Mouse (Mus musculus): ENCODE results near the gene Max. TPM values are rescaled to one million over a fixed set of nuclear protein-coding genes. Genes with fewer than 3 reads are reported as not detected.

The Max gene
- polyA plus RNA-seq, 1 experiment from 2014 or later = 13.1 TPM

DNA sequence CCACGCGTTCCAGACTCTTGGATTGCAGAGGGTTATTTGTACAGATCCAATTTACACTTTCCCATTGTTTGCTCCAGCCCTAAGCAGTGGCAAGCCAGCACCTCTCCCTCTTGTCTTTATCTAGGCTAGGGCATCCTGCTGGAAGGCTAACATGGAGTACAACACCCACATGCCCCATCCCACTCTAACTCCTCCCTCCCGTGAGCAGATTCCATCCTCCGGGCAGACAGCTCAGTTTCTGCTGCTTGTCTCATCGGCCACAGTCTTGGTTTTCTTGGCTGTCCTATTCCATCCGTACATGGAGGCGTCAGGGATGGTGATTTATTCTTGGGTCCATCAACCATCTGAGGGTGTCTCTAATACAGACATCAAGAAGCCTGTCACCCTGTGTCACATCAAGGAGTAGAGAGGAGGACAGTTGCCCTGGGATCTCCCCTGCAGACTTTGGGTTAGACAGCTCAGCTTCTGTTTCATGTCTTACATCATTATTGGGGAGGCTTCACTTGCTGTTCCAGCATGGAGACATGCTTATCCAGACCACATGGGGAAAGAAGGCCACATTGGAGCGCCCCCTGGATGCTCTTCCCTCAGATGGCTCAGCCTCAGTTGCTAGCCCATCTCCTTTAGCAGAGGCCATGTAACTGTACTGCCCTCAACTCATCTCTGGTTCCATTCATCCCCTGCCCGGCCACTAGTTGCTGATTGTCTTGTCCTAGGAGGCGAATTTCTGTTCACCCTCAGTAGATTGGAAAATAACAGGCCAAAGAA is 67.0 kb downstream of the Max start:
- no peak for ATAC-seq (ENCODE audit: borderline replicate concordance, extremely low read depth, low FRiP score, low TSS enrichment)
- H3K9me3 ChIP-seq = no peaks in the 10 kb centered on the region
- 76% methylated on average over 10 of the region's 10 CpGs for WGBS
- no peak overlapping the region for H3K4me3 ChIP-seq
- no peaks in the 10 kb centered on the region for H3K4me1 ChIP-seq
- no peak overlapping the region for H3K27ac ChIP-seq
- peaks cover 5% of the 10 kb centered on the region; the same call in 1 of the 2 replicates for H3K36me3 ChIP-seq
- H3K9ac ChIP-seq = no peak overlapping the region
- H3K4me2 ChIP-seq = no peak overlapping the region
- no peaks in the 10 kb centered on the region for H3K27me3 ChIP-seq

- Histone ChIP-seq H3K27me3 (no peaks in the 10 kb centered on the region), H3K4me2 (no peak overlapping the region), H3K27ac (no peak overlapping the region), H3K9me3 (no peaks in the 10 kb centered on the region), H3K9ac (no peak overlapping the region), H3K4me1 (no peaks in the 10 kb centered on the region), H3K36me3 (peaks cover 13% of the 10 kb centered on the region; the same call in 1 of the 2 replicates), H3K4me3 (no peak overlapping the region)
- no peak for ATAC-seq (ENCODE audit: borderline replicate concordance, extremely low read depth, low FRiP score, low TSS enrichment)
- 96% methylated on average over 16 of the region's 16 CpGs for WGBS
These were observed 68.9 kb downstream of the Max start for GRCm38 (mm10) chr12:76892910-76893695.

GRCm38 (mm10) chr12:76891160-76891559 is 70.8 kb downstream of the Max start:
- H3K27ac ChIP-seq = no peak overlapping the region
- H3K27me3 ChIP-seq = no peaks in the 10 kb centered on the region
- ATAC-seq (ENCODE audit: borderline replicate concordance, extremely low read depth, low FRiP score, low TSS enrichment) = no peak
- H3K4me3 ChIP-seq = no peak overlapping the region
- H3K9ac ChIP-seq = no peak overlapping the region
- no peak overlapping the region for H3K4me2 ChIP-seq
- no peaks in the 10 kb centered on the region for H3K9me3 ChIP-seq
- no peaks in the 10 kb centered on the region for H3K4me1 ChIP-seq
- peaks cover 16% of the 10 kb centered on the region; the same call in 1 of the 2 replicates for H3K36me3 ChIP-seq
- 85% methylated on average over 3 of the region's 3 CpGs for WGBS

DNA sequence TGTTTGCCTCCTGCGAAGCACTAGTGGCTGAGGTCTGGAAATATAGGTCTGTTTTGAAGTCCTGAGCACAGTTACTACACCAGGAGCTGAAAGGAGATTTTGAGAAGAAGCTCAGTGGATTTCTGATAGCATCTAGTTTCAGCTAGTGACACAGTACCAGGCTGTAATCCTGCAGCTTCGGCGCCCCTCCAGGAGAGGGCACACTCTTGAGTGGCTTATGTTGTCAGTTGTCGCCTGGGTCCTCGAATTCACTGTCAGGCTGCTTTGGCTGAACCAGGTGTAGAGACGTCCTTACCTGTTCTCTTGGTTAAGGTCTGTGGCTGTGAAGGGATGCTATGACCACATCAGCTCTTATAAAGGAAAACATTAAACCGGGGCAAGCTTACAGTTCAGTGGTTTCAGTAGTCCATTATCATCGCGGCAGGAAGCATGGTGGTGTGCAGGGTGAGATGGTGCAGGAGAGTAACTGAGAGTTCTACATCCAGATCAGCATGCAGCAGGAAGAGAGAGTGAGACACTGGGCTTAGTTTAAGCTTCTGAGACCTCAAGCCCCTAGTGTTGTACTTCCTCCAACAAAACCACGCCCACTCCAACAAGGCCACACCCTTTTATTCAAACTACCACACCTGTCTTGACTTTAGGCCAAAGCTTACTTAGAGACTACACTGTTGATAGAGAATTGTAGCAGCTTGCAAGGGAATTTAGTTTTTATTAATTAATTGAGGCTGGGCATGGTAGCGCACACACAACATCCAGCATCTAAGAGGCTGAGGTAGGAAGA is 72.4 kb downstream of the Max start:
- Histone ChIP-seq H3K27ac (no peak overlapping the region), H3K4me3 (no peak overlapping the region), H3K4me2 (no peak overlapping the region), H3K4me1 (no peaks in the 10 kb centered on the region), H3K27me3 (no peaks in the 10 kb centered on the region), H3K36me3 (peaks cover 16% of the 10 kb centered on the region; the same call in 1 of the 2 replicates), H3K9me3 (no peaks in the 10 kb centered on the region), H3K9ac (no peak overlapping the region)
- WGBS = 88% methylated on average over 11 of the region's 11 CpGs
- no peak for ATAC-seq (ENCODE audit: borderline replicate concordance, extremely low read depth, low FRiP score, low TSS enrichment)

- no peak overlapping the region for H3K4me2 ChIP-seq
- H3K4me1 ChIP-seq = peaks cover 8% of the 10 kb centered on the region
- no peaks in the 10 kb centered on the region for H3K27me3 ChIP-seq
- no peak for ATAC-seq (ENCODE audit: borderline replicate concordance, extremely low read depth, low FRiP score, low TSS enrichment)
- H3K4me3 ChIP-seq = no peak overlapping the region
- peaks cover 16% of the 10 kb centered on the region; the same call in 1 of the 2 replicates for H3K36me3 ChIP-seq
- H3K9ac ChIP-seq = no peak overlapping the region
- WGBS = 89% methylated on average over 12 of the region's 12 CpGs
- no peaks in the 10 kb centered on the region for H3K9me3 ChIP-seq
- no peak overlapping the region for H3K27ac ChIP-seq
These were observed 74.1 kb downstream of the Max start for GRCm38 (mm10) chr12:76887941-76888340.

Other genes with a start within 250 kb of the Max start
- gene Churc1, start 196.7 kb downstream of the Max start, polyA plus RNA-seq (2015; fragmentation: Nextera tagmentation; extraction: Ambion mirVana) = 139 and 144 TPM in 2 replicates
- 37.0 and 37.8 TPM in 2 replicates for gene Fntb, start 196.6 kb downstream of the Max start, polyA plus RNA-seq (2015; fragmentation: Nextera tagmentation; extraction: Ambion mirVana)
- gene Gpx2, start 166.6 kb downstream of the Max start, polyA plus RNA-seq (2015; fragmentation: Nextera tagmentation; extraction: Ambion mirVana) = 17.0 and 20.3 TPM in 2 replicates
- 38.9 and 39.8 TPM in 2 replicates for gene Rab15, start 139.3 kb downstream of the Max start, polyA plus RNA-seq (2015; fragmentation: Nextera tagmentation; extraction: Ambion mirVana)